Mouse (Mus musculus): ENCODE data around the gene Snip1. TPM values are rescaled to one million over a fixed set of nuclear protein-coding genes. Genes with fewer than 3 reads are reported as not detected.

Snip1 gene
- total and polyA plus RNA-seq, 3 experiments: 33.4 to 62.2 (median 40.6) TPM

DNA sequence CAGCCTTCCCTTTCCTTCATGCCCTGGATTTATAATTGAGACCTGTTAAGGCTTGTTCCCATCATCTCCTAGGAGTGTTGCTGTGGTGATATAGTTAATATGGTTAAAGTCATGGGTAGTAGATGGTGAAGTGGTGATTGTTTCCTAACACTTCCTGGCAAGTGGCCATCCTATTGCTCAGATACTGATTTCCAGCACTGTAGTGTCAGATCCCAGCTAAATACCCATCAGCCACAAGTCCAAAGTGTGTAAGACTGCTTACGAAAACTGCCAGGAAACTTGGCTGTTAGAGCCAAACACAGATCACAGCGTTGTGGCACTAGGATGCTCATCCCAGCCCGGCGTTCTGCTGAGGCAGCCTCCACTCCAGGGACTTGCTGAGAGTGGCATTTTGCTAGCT, 32.1 kb upstream of the Snip1 start:
- Histone ChIP-seq H3K4me1 (ENCODE audit: control insufficient read depth in 1 of 2, insufficient read depth in 2 of 2, low read length in 2 of 2) (peaks cover 23 to 29% of the 10 kb centered on the region in 2 experiments), H3K27me3 (ENCODE audit: control insufficient read depth in 1 of 2, insufficient read depth in 2 of 2, low read length in 2 of 2) (no peaks in the 10 kb centered on the region), H3K36me3 (ENCODE audit: control insufficient read depth in 1 of 2, insufficient read depth in 2 of 2, low read length in 2 of 2) (peaks cover 15 to 41% of the 10 kb centered on the region in 2 experiments), H3K27ac (ENCODE audit: control insufficient read depth, low read depth, low read length) (no peak overlapping the region), H3K9me3 (replicated peaks; ENCODE audit: insufficient read depth, low read length) (no peaks in the 10 kb centered on the region), H3K79me2 (ENCODE audit: control insufficient read depth, insufficient read depth, low read length, poor library complexity) (peaks cover 41% of the 10 kb centered on the region), H3K4me3 (ENCODE audit: control insufficient read depth in 1 of 2, insufficient read depth in 1 of 2, low read depth in 2 of 2, low read length in 2 of 2) (no peak overlapping the region), H3K9ac (ENCODE audit: control insufficient read depth, low read depth, low read length, poor library complexity, severe bottlenecking) (no peak overlapping the region)
- TF ChIP-seq MEF2A (IDR thresholded peaks at IDR 0.05; ENCODE audit: extremely low read depth, insufficient replicate concordance, low read depth, low read length, poor library complexity, severe bottlenecking) (no peak), NRF1 (IDR thresholded peaks at IDR 0.05; ENCODE audit: insufficient read depth, low read depth, low read length, poor library complexity, severe bottlenecking) (no peak), BHLHE40 (IDR thresholded peaks at IDR 0.05; ENCODE audit: borderline replicate concordance, low read depth, low read length) (no peak), RAD21 (IDR thresholded peaks at IDR 0.05; ENCODE audit: low read depth, low read length) (no peak), HCFC1 (IDR thresholded peaks at IDR 0.05; ENCODE audit: low read depth, low read length) (no peak), ETS1 (IDR thresholded peaks at IDR 0.05; ENCODE audit: low read depth, low read length) (no peak), KAT2A (conservative IDR thresholded peaks at IDR 0.05; ENCODE audit: low read depth, low read length) (no peak), POLR2A (IDR thresholded peaks at IDR 0.05; ENCODE audit: control insufficient read depth in 1 of 2, insufficient read depth in 1 of 2, low read depth in 1 of 2, low read length in 2 of 2, poor library complexity in 1 of 2) (no peak), SIN3A (IDR thresholded peaks at IDR 0.05; ENCODE audit: low read length) (no peak), ZKSCAN1 (IDR thresholded peaks at IDR 0.05; ENCODE audit: low read depth, low read length) (no peak), E2F4 (IDR thresholded peaks at IDR 0.05; ENCODE audit: borderline replicate concordance, low read depth, low read length) (no peak), USF2 (IDR thresholded peaks at IDR 0.05; ENCODE audit: borderline replicate concordance in 1 of 2, insufficient read depth in 1 of 2, low read depth in 1 of 2, low read length in 2 of 2) (no peak), POLR2AphosphoS2 (IDR thresholded peaks at IDR 0.05; ENCODE audit: low read length) (no peak), ZNF384 (IDR thresholded peaks at IDR 0.05; ENCODE audit: low read depth, low read length) (no peak), EP300 (IDR thresholded peaks at IDR 0.05; ENCODE audit: low read depth in 1 of 2, low read length in 2 of 2) (no peak), GATA1 (IDR thresholded peaks at IDR 0.05; ENCODE audit: low read depth, low read length) (no peak), GABPA (IDR thresholded peaks at IDR 0.05; ENCODE audit: low read depth, low read length) (no peak), TBP (IDR thresholded peaks at IDR 0.05; ENCODE audit: low read depth, low read length) (no peak), MYB (IDR thresholded peaks at IDR 0.05; ENCODE audit: low read depth, low read length) (no peak), TCF12 (IDR thresholded peaks at IDR 0.05; ENCODE audit: low read depth, low read length) (no peak)
- no peak for DNase-seq (ENCODE audit: low read depth, low spot score)

DNA sequence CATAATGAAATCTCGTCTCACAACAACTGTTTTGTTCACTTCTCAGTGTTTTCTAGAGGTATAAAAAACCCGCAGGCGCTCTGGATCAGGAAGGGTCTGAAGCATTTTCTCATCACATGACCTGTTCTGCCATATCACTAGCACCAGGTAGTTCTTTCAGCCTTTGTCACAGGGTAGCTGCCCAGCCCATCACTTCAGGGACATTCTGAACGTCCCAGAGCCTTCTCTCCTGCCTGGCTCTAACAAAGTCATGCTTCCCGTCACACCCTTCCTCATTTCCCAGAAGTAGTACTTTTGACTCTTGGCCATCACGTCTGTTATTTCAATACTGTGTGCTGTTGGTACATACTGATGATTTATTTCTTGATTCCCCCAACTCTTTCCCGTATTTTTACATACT, 22.0 kb upstream of the Snip1 start:
- TF ChIP-seq ETS1 (IDR thresholded peaks at IDR 0.05; ENCODE audit: low read depth, low read length): no peak
- no peak for TF ChIP-seq USF2 (IDR thresholded peaks at IDR 0.05; ENCODE audit: borderline replicate concordance in 1 of 2, insufficient read depth in 1 of 2, low read depth in 1 of 2, low read length in 2 of 2)
- no peak for TF ChIP-seq KAT2A (conservative IDR thresholded peaks at IDR 0.05; ENCODE audit: low read depth, low read length)
- no peak for TF ChIP-seq GABPA (IDR thresholded peaks at IDR 0.05; ENCODE audit: low read depth, low read length)
- TF ChIP-seq USF1 (IDR thresholded peaks at IDR 0.05; ENCODE audit: low read depth, low read length): no peak
- TF ChIP-seq POLR2AphosphoS5 (IDR thresholded peaks at IDR 0.05; ENCODE audit: borderline replicate concordance, low read depth, low read length): no peak
- TF ChIP-seq TCF12 (IDR thresholded peaks at IDR 0.05; ENCODE audit: low read depth, low read length): no peak
- TF ChIP-seq CHD1 (IDR thresholded peaks at IDR 0.05; ENCODE audit: low read depth, low read length): no peak
- TF ChIP-seq BHLHE40 (IDR thresholded peaks at IDR 0.05; ENCODE audit: borderline replicate concordance, low read depth, low read length): no peak
- TF ChIP-seq TBP (IDR thresholded peaks at IDR 0.05; ENCODE audit: low read depth, low read length): no peak
- no peak for TF ChIP-seq MEF2A (IDR thresholded peaks at IDR 0.05; ENCODE audit: extremely low read depth, insufficient replicate concordance, low read depth, low read length, poor library complexity, severe bottlenecking)
- TF ChIP-seq SMC3 (IDR thresholded peaks at IDR 0.05; ENCODE audit: low read depth, low read length): no peak
- no peak for TF ChIP-seq ZMIZ1 (IDR thresholded peaks at IDR 0.05; ENCODE audit: low read depth, low read length)
- TF ChIP-seq CHD2 (IDR thresholded peaks at IDR 0.05; ENCODE audit: low read length): no peak
- TF ChIP-seq ELF1 (IDR thresholded peaks at IDR 0.05; ENCODE audit: low read depth, low read length): no peak
- TF ChIP-seq NELFE (IDR thresholded peaks at IDR 0.05; ENCODE audit: low read depth, low read length): no peak
- no peak for TF ChIP-seq HCFC1 (IDR thresholded peaks at IDR 0.05; ENCODE audit: low read depth, low read length)
- TF ChIP-seq JUND (IDR thresholded peaks at IDR 0.05; ENCODE audit: low read depth, low read length): no peak
- TF ChIP-seq CTCF (IDR thresholded peaks at IDR 0.05 in 2 of 3, conservative IDR thresholded peaks at IDR 0.05 in 1 of 3; ENCODE audit: control insufficient read depth in 1 of 3, insufficient read depth in 1 of 3, low read depth in 2 of 3, low read length in 3 of 3, poor library complexity in 1 of 3, severe bottlenecking in 1 of 3): no peak
- no peak for TF ChIP-seq GATA1 (IDR thresholded peaks at IDR 0.05; ENCODE audit: low read depth, low read length)
- H3K9me3 ChIP-seq (replicated peaks; ENCODE audit: insufficient read depth, low read length): no peaks in the 10 kb centered on the region
- H3K9ac ChIP-seq (ENCODE audit: control insufficient read depth, low read depth, low read length, poor library complexity, severe bottlenecking): no peak overlapping the region
- peaks cover under 1 to 3% of the 10 kb centered on the region in 2 experiments; a peak in 2 of 4 replicates for H3K4me1 ChIP-seq (ENCODE audit: control insufficient read depth in 1 of 2, insufficient read depth in 2 of 2, low read length in 2 of 2)
- no peak for DNase-seq (ENCODE audit: low read depth, low spot score)
- H3K27ac ChIP-seq (ENCODE audit: control insufficient read depth, low read depth, low read length): no peak overlapping the region
- no peaks in the 10 kb centered on the region for H3K27me3 ChIP-seq (ENCODE audit: control insufficient read depth in 1 of 2, insufficient read depth in 2 of 2, low read length in 2 of 2)
- H3K4me3 ChIP-seq (ENCODE audit: control insufficient read depth in 1 of 2, insufficient read depth in 1 of 2, low read depth in 2 of 2, low read length in 2 of 2): no peak overlapping the region
- H3K36me3 ChIP-seq (ENCODE audit: control insufficient read depth in 1 of 2, insufficient read depth in 2 of 2, low read length in 2 of 2): peaks cover 4 to 32% of the 10 kb centered on the region in 2 experiments
- 0 out of 2 replicates have a peak, but pooled peaks cover 2% of the 10 kb centered on the region for H3K79me2 ChIP-seq (ENCODE audit: control insufficient read depth, insufficient read depth, low read length, poor library complexity)
